Mouse (Mus musculus): Measurements from ENCODE around the gene Mamld1.

The Mamld1 gene

DNA sequence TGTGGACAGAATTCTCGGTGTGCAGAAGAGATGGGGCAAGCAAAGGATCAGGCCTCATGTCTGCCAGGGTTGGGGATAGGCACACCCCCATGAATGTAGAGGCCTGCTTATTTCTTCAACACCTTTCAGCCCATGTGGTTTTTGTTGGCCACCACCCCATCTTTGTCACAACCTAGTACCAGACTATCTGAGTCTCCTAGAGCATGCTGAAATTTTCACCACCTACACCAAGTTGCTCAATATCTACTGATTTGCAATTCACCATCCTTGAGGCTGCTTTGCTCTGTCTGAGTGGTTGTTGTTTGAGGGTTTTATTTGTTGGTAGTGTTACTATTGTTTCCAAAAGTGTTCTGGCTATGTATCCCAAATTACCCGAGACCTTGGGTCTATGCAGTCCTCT is 91.3 kb downstream of the Mamld1 start:
- DNase-seq, result no peak

- peak in 1 of 2 experiments; percentile 22 for DNase-seq
These were observed 99.5 kb downstream of the Mamld1 start for GRCm38 (mm10) chrX:71149441-71150050.

DNA sequence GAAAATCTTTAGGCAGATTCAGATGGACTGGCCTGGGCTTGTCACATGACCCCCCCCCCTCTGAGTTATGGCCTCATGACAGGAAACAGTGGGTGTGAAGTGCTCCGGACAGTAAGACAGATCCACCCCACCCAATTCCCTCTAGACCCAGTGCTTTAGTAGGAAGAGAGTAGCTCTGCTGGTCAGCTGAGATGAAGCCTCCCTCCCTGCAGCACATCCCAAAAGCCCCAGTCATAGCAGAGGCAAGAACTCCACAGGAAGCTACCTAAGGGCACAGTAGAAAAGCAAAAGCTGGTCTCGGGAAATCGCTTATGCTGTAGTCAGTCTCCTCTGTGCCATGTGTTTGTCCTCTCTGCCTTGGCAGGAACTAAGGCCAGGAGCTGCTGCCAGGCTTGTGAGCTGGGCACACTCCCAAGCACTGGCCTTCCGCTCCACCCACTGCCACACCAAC is 100.5 kb downstream of the Mamld1 start:
- DNase-seq, result peak; percentile 90 to 91

DNA sequence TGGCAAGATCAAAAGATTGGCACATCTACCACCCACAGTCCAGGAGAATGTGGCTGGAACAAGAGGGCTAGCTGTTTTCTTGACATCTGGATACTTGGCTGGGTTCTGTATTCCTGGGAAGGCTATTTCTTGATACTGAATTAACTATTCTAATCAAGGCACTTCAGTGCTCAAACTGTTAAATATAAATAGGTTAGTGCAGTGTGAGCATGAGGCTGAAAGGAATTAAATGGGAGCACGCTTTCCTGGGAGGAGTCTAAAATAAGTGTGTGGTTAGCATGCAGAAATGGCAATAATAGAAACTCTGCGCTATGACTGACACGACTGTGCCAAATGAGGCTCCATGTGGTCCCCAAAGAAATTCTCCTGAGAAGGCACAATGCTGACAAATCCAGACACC is 131.5 kb downstream of the Mamld1 start:
- DNase-seq, result no peak

DNA sequence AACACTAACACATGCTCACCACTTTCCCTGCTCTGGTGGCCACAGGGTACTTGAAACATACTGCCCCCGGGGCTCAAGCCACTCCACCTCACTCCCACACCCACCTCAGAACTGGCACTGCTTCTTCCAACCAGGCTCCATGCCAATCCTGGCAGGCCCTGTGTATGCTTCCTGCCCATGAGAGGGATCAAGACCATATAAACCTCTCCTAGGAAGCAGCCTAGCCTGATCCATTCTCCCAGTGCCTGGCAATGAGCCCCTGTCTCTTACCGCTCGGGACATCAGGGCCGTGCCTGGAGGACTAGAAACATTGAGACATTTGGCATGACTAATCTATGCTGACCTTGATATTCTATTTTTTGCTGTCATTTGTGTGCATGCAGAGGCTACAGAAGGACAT is 133.6 kb downstream of the Mamld1 start:
- DNase-seq, result peak; percentile 53 to 65

- no peak for DNase-seq
These were observed 136.3 kb downstream of the Mamld1 start for GRCm38 (mm10) chrX:71186396-71186795.

DNA sequence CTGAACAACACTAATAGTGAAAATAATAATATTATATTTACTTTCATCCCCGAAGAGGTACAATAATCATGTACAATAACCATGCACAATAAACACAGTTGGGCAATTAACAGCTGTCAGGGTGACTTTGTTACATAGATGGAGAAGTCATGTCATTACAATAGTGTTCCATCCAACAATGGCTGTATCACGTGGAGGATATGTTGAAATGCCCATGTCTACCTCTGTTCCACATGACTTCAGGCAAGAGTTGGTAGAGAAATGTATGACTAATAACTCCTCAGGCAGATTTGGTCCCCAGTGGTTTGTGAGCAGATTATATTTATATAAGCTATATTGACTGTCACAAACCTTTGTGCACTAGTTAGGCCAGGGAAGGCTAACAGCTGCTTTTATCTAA is 154.7 kb downstream of the Mamld1 start:
- DNase-seq, result no peak
